Mouse (Mus musculus) lung, embryonic 14.5 days (tissue): ENCODE data around the gene Nol3. TPM values are rescaled to one million over a fixed set of nuclear protein-coding genes. Genes with fewer than 3 reads are reported as not detected.
"Not testable (repeated sequence)": the region's sequence is repeated elsewhere in the genome, so short reads cannot be mapped to it uniquely, and the experiment has no call there.

Source experiments
- ATAC-seq: fragments of 200-750 bp; cut with Nextera tagmentation; 2 replicates; pipeline ENCODE4 v1.8.0; 2017; ENCODE audit warnings: mild to moderate bottlenecking, moderate TSS enrichment, moderate library complexity; ENCODE audit not compliant: insufficient read depth
- DNase-seq: peaks from one replicate; pipeline ENCODE4 v3.0.0-alpha.2; 2015
- H3K27ac ChIP-seq: fragments of 300-500 bp; sonication (generic); 2 replicates; pipeline ENCODE4 v1.5.1; 2014; ENCODE audit warnings: low read depth, mild to moderate bottlenecking, moderate library complexity
- H3K27me3 ChIP-seq: fragments of 300-500 bp; sonication (generic); 2 replicates; pipeline ENCODE4 v1.6.1; 2014; ENCODE audit warnings: low read length, control low read depth; ENCODE audit not compliant: insufficient read depth
- H3K36me3 ChIP-seq: fragments of 300-500 bp; sonication (generic); 2 replicates; pipeline ENCODE4 v1.6.1; 2014; ENCODE audit warnings: control low read depth; ENCODE audit not compliant: insufficient read depth
- H3K4me1 ChIP-seq: fragments of 300-500 bp; sonication (generic); 2 replicates; pipeline ENCODE4 v1.6.1; 2014; ENCODE audit warnings: antibody characterized with exemption, control low read depth; ENCODE audit not compliant: insufficient read depth
- H3K4me2 ChIP-seq: fragments of 300-500 bp; sonication (generic); 2 replicates; pipeline ENCODE4 v1.6.1; 2014; ENCODE audit warnings: mild to moderate bottlenecking
- H3K4me3 ChIP-seq: fragments of 300-500 bp; sonication (generic); 2 replicates; pipeline ENCODE4 v1.5.1; 2014; ENCODE audit warnings: low read depth, low read length
- H3K9ac ChIP-seq: fragments of 300-500 bp; sonication (generic); 2 replicates; pipeline ENCODE4 v1.6.1; 2014
- H3K9me3 ChIP-seq: fragments of 300-500 bp; sonication (generic); 2 replicates; pipeline ENCODE4 v1.6.1; 2016; ENCODE audit warnings: low read depth, low read length, control low read depth
- CTCF ChIP-seq: IDR thresholded peaks from 2 replicates; pipeline ENCODE4 v1.5.1; 2016; ENCODE audit warnings: antibody characterized with exemption, low read depth
- WGBS: fragments of 180-500 bp; shearing (Covaris S2); extraction: QIAGEN DNeasy Blood & Tissue Kit; methylation state at CpG from one replicate; pipeline ENCODE4 v1.1.7; 2014; 5-methylcytosine and 5-hydroxymethylcytosine counted together
- polyA plus RNA-seq: library from polyadenylated mRNA; unstranded; fragments of >200 nt; fragmentation: Nextera tagmentation; extraction: Ambion mirVana; gene quantifications from 2 replicates; pipeline ENCODE4 v1.2.1, GENCODE M21; 2014

Gene Nol3
- polyA plus RNA-seq, 1 experiment from 2014 or later, result 1.1 TPM

DNA sequence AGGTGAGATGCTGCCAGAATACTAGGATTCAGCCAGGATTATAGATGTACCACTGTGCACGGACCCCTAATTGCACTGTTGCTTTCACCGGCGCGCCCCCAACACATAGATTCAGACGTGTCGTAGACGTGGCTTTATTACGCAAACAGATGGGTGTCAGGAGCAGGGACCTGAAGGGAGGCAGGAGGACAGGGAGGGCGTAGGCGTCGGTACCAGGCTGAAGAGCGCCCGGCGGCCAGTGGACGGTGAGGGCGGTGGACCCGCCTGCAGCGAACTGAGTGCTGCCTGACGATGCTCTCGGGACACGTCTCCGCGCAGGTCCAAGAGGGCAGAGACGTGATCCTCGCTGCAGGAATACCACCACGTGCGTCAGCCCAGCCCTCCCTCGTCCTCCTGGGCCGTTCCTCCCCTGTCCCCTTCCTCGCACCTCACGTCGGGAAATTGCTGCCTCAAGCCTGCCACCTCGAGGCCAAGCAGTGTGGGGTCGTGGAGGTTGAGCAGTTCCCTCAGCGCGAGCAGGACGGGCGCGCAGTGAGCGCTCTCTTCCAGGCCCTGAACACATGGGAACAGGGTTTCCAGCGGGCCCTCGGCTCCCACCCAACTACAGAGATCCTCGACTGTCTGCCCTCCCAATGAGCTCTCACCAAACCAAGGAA lies 14.0 kb downstream of the Nol3 start, which contains the start of gene 4931428F04Rik:
Gene 4931428F04Rik (minus strand): TSS at position 60 of the 656 bp plus-strand sequence.
- H3K27ac ChIP-seq, result peak within 1 kb of the TSS; percentile 75
- peaks cover 13% of the 10 kb centered on the region for H3K27me3 ChIP-seq
- DNase-seq (peak; percentile 72), ATAC-seq (peak; percentile 42)
- TF ChIP-seq CTCF, result peak; percentile 73
- no peaks in the 10 kb centered on the region; the same call in 1 of the 2 replicates for H3K4me1 ChIP-seq
- H3K4me2 ChIP-seq, result peak within 1 kb of the TSS; percentile 84
- peak within 1 kb of the TSS; percentile 54 for H3K9ac ChIP-seq
- no peaks in the 10 kb centered on the region for H3K9me3 ChIP-seq
- peak within 1 kb of the TSS; percentile 51 for H3K4me3 ChIP-seq
- 1% methylated on average over 43 of the region's 43 CpGs for WGBS
- H3K36me3 ChIP-seq, result no peaks in the 10 kb centered on the region

DNA sequence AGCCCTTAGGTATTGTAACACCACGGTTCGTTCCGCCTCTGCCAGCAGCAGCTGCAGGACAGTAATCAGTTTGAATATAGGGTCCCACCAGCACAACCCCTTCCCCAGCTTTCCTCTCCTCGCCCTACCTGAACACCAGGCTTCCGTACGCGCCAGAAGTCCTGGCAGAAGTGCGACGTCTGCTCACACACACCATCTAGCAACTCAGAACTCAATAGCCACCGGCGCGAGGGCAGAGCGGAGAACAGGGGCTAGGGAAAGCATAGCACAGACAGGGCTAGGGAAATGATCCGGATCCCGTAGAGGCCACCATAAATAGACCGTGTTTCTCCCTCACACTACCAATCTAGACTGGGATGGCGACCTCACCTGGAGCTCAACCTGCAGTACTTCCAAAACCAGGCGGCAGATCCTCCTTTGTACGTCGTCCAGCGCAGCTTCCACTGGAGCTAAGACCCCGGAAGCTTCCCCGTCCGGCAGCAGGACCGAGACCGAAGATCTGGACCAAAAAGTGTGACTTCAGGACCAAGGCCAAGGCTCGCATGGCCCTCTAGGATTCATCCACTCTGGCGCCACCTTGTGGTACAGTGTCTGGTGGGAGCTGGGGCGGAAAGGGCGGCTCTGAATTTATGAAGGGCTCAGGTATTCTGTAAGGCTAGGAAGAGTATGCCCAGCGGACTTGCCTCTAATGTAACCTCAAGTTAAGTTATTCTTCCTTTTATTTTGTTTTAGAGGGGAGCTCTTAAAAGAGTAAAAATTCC lies 14.8 kb downstream of the Nol3 start:
- Histone ChIP-seq H3K4me1 (no peaks in the 10 kb centered on the region; the same call in 1 of the 2 replicates), H3K9ac (no peak overlapping the region), H3K4me3 (no peak overlapping the region; the same call in 1 of the 2 replicates), H3K4me2 (peak overlapping the region; percentile 84), H3K27ac (no peak overlapping the region), H3K27me3 (peaks cover 13% of the 10 kb centered on the region), H3K9me3 (no peaks in the 10 kb centered on the region), H3K36me3 (no peaks in the 10 kb centered on the region)
- ATAC-seq (peak; percentile 1; the same call in 1 of the 2 replicates), DNase-seq (peak; percentile 98)
- 7% methylated on average over 31 of the region's 31 CpGs for WGBS
- TF ChIP-seq CTCF, result peak; percentile 96

GRCm38 (mm10) chr8:105291364-105291763 lies 15.4 kb downstream of the Nol3 start:
- H3K9ac ChIP-seq, H3K36me3 ChIP-seq, H3K4me2 ChIP-seq, H3K9me3 ChIP-seq, ATAC-seq, H3K27ac ChIP-seq, DNase-seq, H3K4me3 ChIP-seq, H3K4me1 ChIP-seq: not testable (repeated sequence)
- WGBS, result 74% methylated on average over 8 of the region's 8 CpGs
- H3K27me3 ChIP-seq, result peaks cover 13% of the 10 kb centered on the region

DNA sequence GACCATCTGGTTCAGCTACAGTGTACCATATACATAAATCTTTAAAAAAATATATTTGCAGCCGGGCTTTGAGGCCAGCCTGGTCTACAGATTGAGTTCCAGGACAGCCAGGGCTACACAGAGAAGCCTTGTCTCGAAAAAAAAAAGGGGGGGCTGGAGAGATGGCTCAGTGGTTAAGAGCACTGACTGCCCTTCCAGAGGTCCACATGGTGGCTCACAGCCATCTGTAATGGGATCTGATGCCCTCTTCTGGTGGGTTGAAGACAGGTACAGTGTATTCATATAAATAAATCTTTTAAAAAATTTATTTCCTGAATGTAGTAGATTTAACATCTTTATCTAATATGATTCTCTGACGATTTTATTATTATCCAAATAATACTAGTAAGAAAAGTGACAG lies 15.9 kb downstream of the Nol3 start:
- DNase-seq, H3K4me2 ChIP-seq, H3K4me1 ChIP-seq, H3K27ac ChIP-seq, H3K9ac ChIP-seq, ATAC-seq, H3K4me3 ChIP-seq, H3K36me3 ChIP-seq, H3K9me3 ChIP-seq: not testable (repeated sequence)
- peak; percentile 28 for TF ChIP-seq CTCF
- peaks cover 13% of the 10 kb centered on the region for H3K27me3 ChIP-seq
- 67% methylated on average over 3 of the region's 3 CpGs for WGBS

GRCm38 (mm10) chr8:105292471-105292870 lies 16.5 kb downstream of the Nol3 start:
- no peaks in the 10 kb centered on the region for H3K36me3 ChIP-seq
- no peak for ATAC-seq
- H3K4me2 ChIP-seq, result no peak overlapping the region
- H3K4me3 ChIP-seq, result no peak overlapping the region
- no peak for TF ChIP-seq CTCF
- DNase-seq, result no peak
- peaks cover 13% of the 10 kb centered on the region for H3K27me3 ChIP-seq
- no peaks in the 10 kb centered on the region; the same call in 1 of the 2 replicates for H3K4me1 ChIP-seq
- no peak overlapping the region for H3K27ac ChIP-seq
- H3K9me3 ChIP-seq, result no peaks in the 10 kb centered on the region
- no peak overlapping the region for H3K9ac ChIP-seq
- 72% methylated on average over 7 of the region's 7 CpGs for WGBS

- H3K4me3 ChIP-seq, result no peak overlapping the region
- DNase-seq (no peak), ATAC-seq (no peak)
- no peak for TF ChIP-seq CTCF
- whole genome bisulfite sequencing, result 56% methylated on average over 19 of the region's 19 CpGs
- H3K9me3 ChIP-seq, result no peaks in the 10 kb centered on the region
- 0 out of 2 replicates have a peak, but pooled peaks cover 3% of the 10 kb centered on the region for H3K4me1 ChIP-seq
- 0 out of 2 replicates have a peak, but pooled peaks cover 2% of the 10 kb centered on the region for H3K36me3 ChIP-seq
- H3K9ac ChIP-seq, result no peak overlapping the region
- H3K4me2 ChIP-seq, result no peak overlapping the region
- no peak overlapping the region for H3K27ac ChIP-seq
- H3K27me3 ChIP-seq, result peaks cover 13% of the 10 kb centered on the region
These were observed 17.5 kb downstream of the Nol3 start for GRCm38 (mm10) chr8:105293405-105293804.

DNA sequence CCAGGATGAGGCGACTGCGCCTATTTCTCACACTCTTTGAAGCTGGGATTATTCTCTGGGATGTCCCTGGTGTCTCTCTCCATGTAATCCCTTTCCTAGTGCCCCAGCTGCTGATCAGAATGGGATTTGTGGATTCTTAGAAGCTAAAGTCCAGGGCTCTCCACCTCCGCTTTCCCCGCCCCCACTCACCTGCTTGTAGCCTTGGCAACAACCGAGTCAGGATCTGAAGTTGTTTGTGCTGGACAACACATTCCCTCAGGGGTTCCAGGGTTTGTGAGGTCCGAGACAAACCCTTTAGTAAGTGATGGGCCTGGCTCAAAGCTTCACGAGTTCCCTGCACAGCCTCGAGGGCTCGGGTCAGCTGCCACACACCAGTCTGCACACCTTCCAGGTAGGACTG lies 18.8 kb downstream of the Nol3 start:
- no peaks in the 10 kb centered on the region for H3K9me3 ChIP-seq
- peaks cover 11% of the 10 kb centered on the region for H3K27me3 ChIP-seq
- ATAC-seq, result no peak
- no peak for TF ChIP-seq CTCF
- no peak for DNase-seq
- 55% methylated on average over 9 of the region's 9 CpGs for WGBS
- no peak overlapping the region for H3K27ac ChIP-seq
- 0 out of 2 replicates have a peak, but pooled peaks cover 6% of the 10 kb centered on the region for H3K4me1 ChIP-seq
- peaks cover 13% of the 10 kb centered on the region; the same call in 1 of the 2 replicates for H3K36me3 ChIP-seq
- H3K4me3 ChIP-seq, result peak overlapping the region; percentile 32
- H3K9ac ChIP-seq, result peak overlapping the region; percentile 18; the same call in 1 of the 2 replicates
- H3K4me2 ChIP-seq, result peak overlapping the region; percentile 49
